Mouse (Mus musculus): ENCODE data around the gene Kat5.

The Kat5 gene

GRCm38 (mm10) chr19:5571831-5572230, 38.2 kb downstream of the Kat5 start:
- DNase-seq (ENCODE audit: low spot score), result no peak

GRCm38 (mm10) chr19:5570353-5571246, 39.4 kb downstream of the Kat5 start:
- DNase-seq (ENCODE audit: low spot score), result no peak

- no peak for DNase-seq (ENCODE audit: low spot score)
These were observed 40.5 kb downstream of the Kat5 start for GRCm38 (mm10) chr19:5569521-5569920.

GRCm38 (mm10) chr19:5568470-5569140, 41.4 kb downstream of the Kat5 start:
- DNase-seq (ENCODE audit: low spot score), result peak; percentile 84

GRCm38 (mm10) chr19:5567534-5568469, 42.2 kb downstream of the Kat5 start, which contains the start of gene Ap5b1:
Gene Ap5b1, plus strand, starts transcription at chr19:5568025.
- DNase-seq (ENCODE audit: low spot score), result peak; percentile 87

GRCm38 (mm10) chr19:5567180-5567533, 42.9 kb downstream of the Kat5 start:
- DNase-seq (ENCODE audit: low spot score), result no peak

- no peak for DNase-seq (ENCODE audit: low spot score)
These were observed 43.7 kb downstream of the Kat5 start for GRCm38 (mm10) chr19:5566316-5566715.

GRCm38 (mm10) chr19:5562776-5563175, 47.3 kb downstream of the Kat5 start:
- no peak for DNase-seq (ENCODE audit: low spot score)

- DNase-seq (ENCODE audit: low spot score), result no peak
These were observed 48.2 kb downstream of the Kat5 start for GRCm38 (mm10) chr19:5561886-5562285.

- no peak for DNase-seq (ENCODE audit: low spot score)
These were observed 48.7 kb downstream of the Kat5 start for GRCm38 (mm10) chr19:5561252-5561790.

GRCm38 (mm10) chr19:5560457-5561041, 49.5 kb downstream of the Kat5 start, which contains the start of gene Ovol1:
Gene Ovol1, minus strand, starts transcription at chr19:5560646.
- DNase-seq (ENCODE audit: low spot score), result peak; percentile 31

- peak; percentile 43 for DNase-seq (ENCODE audit: low spot score)
These were observed 50.2 kb downstream of the Kat5 start for GRCm38 (mm10) chr19:5559631-5560456.

- DNase-seq (ENCODE audit: low spot score), result no peak
These were observed 50.8 kb downstream of the Kat5 start for GRCm38 (mm10) chr19:5559229-5559628.

- no peak for DNase-seq (ENCODE audit: low spot score)
These were observed 51.3 kb downstream of the Kat5 start for GRCm38 (mm10) chr19:5558770-5559169.

GRCm38 (mm10) chr19:5558169-5558568, 51.9 kb downstream of the Kat5 start:
- no peak for DNase-seq (ENCODE audit: low spot score)

- no peak for DNase-seq (ENCODE audit: low spot score)
These were observed 55.8 kb downstream of the Kat5 start for GRCm38 (mm10) chr19:5554212-5554611.

- no peak for DNase-seq (ENCODE audit: low spot score)
These were observed 56.2 kb downstream of the Kat5 start for GRCm38 (mm10) chr19:5553802-5554201.
